Mouse (Mus musculus) CH12.LX (cell line): ENCODE measurements around the gene Mmp14. TPM values are rescaled to one million over a fixed set of nuclear protein-coding genes. Genes with fewer than 3 reads are reported as not detected.

Source experiments
- DNase-seq: peaks from one replicate; pipeline ENCODE4 v3.0.0-alpha.2; 2013; ENCODE audit errors: extremely low read depth
- H3K27ac ChIP-seq: 2 replicates; pipeline ENCODE4 v1.5.1; 2012; ENCODE audit warnings: low read depth, mild to moderate bottlenecking, control low read depth, moderate library complexity; ENCODE audit not compliant: insufficient read depth
- H3K27me3 ChIP-seq: replicated peaks from 2 replicates; pipeline ENCODE3; 2012; ENCODE audit warnings: inconsistent platforms
- H3K36me3 ChIP-seq, 2 experiments: replicated peaks in 1 of 2; 2 replicates each; pipeline versions ENCODE3 to v1.6.1; 2012; ENCODE audit warnings: inconsistent platforms in 1 of 2, low read length in 1 of 2, mild to moderate bottlenecking in 1 of 2, mixed read lengths in 1 of 2, moderate library complexity in 1 of 2; ENCODE audit not compliant: control insufficient read depth in 1 of 2, insufficient read depth in 1 of 2
- H3K4me1 ChIP-seq, 2 experiments: 2 replicates each; pipeline ENCODE4 v1.6.1; 2012; ENCODE audit warnings: inconsistent platforms in 1 of 2, moderate library complexity in 1 of 2; ENCODE audit not compliant: insufficient read depth in 2 of 2, control insufficient read depth in 1 of 2
- H3K4me2 ChIP-seq: 2 replicates; pipeline ENCODE4 v1.6.1; 2012; ENCODE audit warnings: low read depth, mild to moderate bottlenecking, control low read depth; ENCODE audit not compliant: poor library complexity, insufficient read depth, severe bottlenecking
- H3K4me3 ChIP-seq, 3 experiments: fragments of 150-350 bp in 1 of 3; sonication (generic) in 1 of 3; replicated peaks in 1 of 3; 2 replicates each; pipeline versions ENCODE3 to v1.5.1; 2011 to 2012; ENCODE audit warnings: low read depth in 2 of 3, low read length in 2 of 3, mild to moderate bottlenecking in 2 of 3, moderate library complexity in 2 of 3, control low read depth in 1 of 3, improper control_type of control experiment in 1 of 3, inconsistent platforms in 1 of 3, mixed read lengths in 1 of 3; ENCODE audit not compliant: poor library complexity in 1 of 3
- H3K79me2 ChIP-seq: replicated peaks from 2 replicates; pipeline ENCODE4 v1.6.1; 2012; ENCODE audit warnings: mild to moderate bottlenecking, moderate library complexity; ENCODE audit not compliant: control insufficient read depth, poor library complexity, insufficient read depth, severe bottlenecking; ENCODE audit errors: extremely low read depth
- H3K9ac ChIP-seq: 2 replicates; pipeline ENCODE4 v1.6.1; 2012; ENCODE audit warnings: low read depth, mild to moderate bottlenecking, control low read depth, moderate library complexity; ENCODE audit not compliant: insufficient read depth
- H3K9me3 ChIP-seq: replicated peaks from 2 replicates; pipeline ENCODE3; 2012; ENCODE audit warnings: low read length, inconsistent platforms, mixed read lengths
- CHD1 ChIP-seq: IDR thresholded peaks from 2 replicates; pipeline ENCODE4 v1.6.1; 2012; ENCODE audit warnings: low read depth, low read length, improper control_type of control experiment, inconsistent platforms
- CHD2 ChIP-seq: IDR thresholded peaks from 2 replicates; pipeline ENCODE4 v1.6.1; 2011; ENCODE audit warnings: low read length, improper control_type of control experiment
- CTCF ChIP-seq, 2 experiments: IDR thresholded peaks in 1 of 2; conservative IDR thresholded peaks in 1 of 2; 2 replicates each; pipeline ENCODE4 v1.5.1; 2011 to 2012; ENCODE audit warnings: low read depth in 2 of 2, low read length in 2 of 2, improper control_type of control experiment in 1 of 2, inconsistent platforms in 1 of 2, mild to moderate bottlenecking in 1 of 2, moderate library complexity in 1 of 2
- E2F4 ChIP-seq: IDR thresholded peaks from 2 replicates; pipeline ENCODE4 v1.6.1; 2011; ENCODE audit warnings: low read depth, low read length, improper control_type of control experiment; ENCODE audit not compliant: insufficient replicate concordance
- HCFC1 ChIP-seq: IDR thresholded peaks from 2 replicates; pipeline ENCODE4 v1.6.1; 2012; ENCODE audit warnings: low read depth, mild to moderate bottlenecking, inconsistent platforms, low read length, improper control_type of control experiment
- JUN ChIP-seq: IDR thresholded peaks from 2 replicates; pipeline ENCODE4 v1.6.1; 2011; ENCODE audit warnings: low read depth, mild to moderate bottlenecking, low read length, improper control_type of control experiment, moderate library complexity; ENCODE audit not compliant: insufficient read depth
- MAX ChIP-seq: IDR thresholded peaks from 2 replicates; pipeline ENCODE4 v1.6.1; 2011; ENCODE audit warnings: low read length, improper control_type of control experiment
- MEF2A ChIP-seq: IDR thresholded peaks from 2 replicates; pipeline ENCODE4 v1.6.1; 2014; ENCODE audit warnings: low read depth, mild to moderate bottlenecking, inconsistent platforms, low read length, improper control_type of control experiment, borderline replicate concordance
- MXI1 ChIP-seq: IDR thresholded peaks from 2 replicates; pipeline ENCODE4 v1.6.1; 2011; ENCODE audit warnings: mild to moderate bottlenecking, low read depth, low read length, improper control_type of control experiment
- MYC ChIP-seq: IDR thresholded peaks from 2 replicates; pipeline ENCODE4 v1.6.1; 2011; ENCODE audit warnings: low read depth, mild to moderate bottlenecking, improper control_type of control experiment, low read length
- NRF1 ChIP-seq: IDR thresholded peaks from 2 replicates; pipeline ENCODE4 v1.6.1; 2014; ENCODE audit warnings: low read depth, mild to moderate bottlenecking, inconsistent platforms, low read length, improper control_type of control experiment, moderate library complexity
- POLR2A ChIP-seq: IDR thresholded peaks from 2 replicates; pipeline ENCODE4 v1.6.1; 2011; ENCODE audit warnings: low read depth, mild to moderate bottlenecking, improper control_type of control experiment, low read length
- POLR2AphosphoS2 ChIP-seq: IDR thresholded peaks from 2 replicates; pipeline ENCODE4 v1.6.1; 2011; ENCODE audit warnings: low read depth, low read length, improper control_type of control experiment
- RAD21 ChIP-seq: IDR thresholded peaks from 2 replicates; pipeline ENCODE4 v1.6.1; 2011; ENCODE audit warnings: low read depth, mild to moderate bottlenecking, low read length, improper control_type of control experiment, moderate library complexity
- RCOR1 ChIP-seq: conservative IDR thresholded peaks from 2 replicates; pipeline ENCODE4 v1.6.1; 2012; ENCODE audit warnings: low read depth, mild to moderate bottlenecking, inconsistent platforms, low read length, improper control_type of control experiment
- SIN3A ChIP-seq: IDR thresholded peaks from 2 replicates; pipeline ENCODE4 v1.6.1; 2012; ENCODE audit warnings: low read length, improper control_type of control experiment, inconsistent platforms
- USF1 ChIP-seq: IDR thresholded peaks from 2 replicates; pipeline ENCODE4 v1.6.1; 2014; ENCODE audit warnings: low read depth, mild to moderate bottlenecking, inconsistent platforms, low read length, improper control_type of control experiment
- ZC3H11A ChIP-seq: IDR thresholded peaks from 2 replicates; pipeline ENCODE4 v1.6.1; 2012; ENCODE audit warnings: low read depth, mild to moderate bottlenecking, inconsistent platforms, low read length, improper control_type of control experiment
- dilution Hi-C: fragments of 300-500 bp; cut with MboI; formaldehyde crosslinking; loops from 2 replicates; pipeline ENCODE4 v1.14.3; 2020; ENCODE audit warnings: low sequenced_read_pairs; ENCODE audit not compliant: extremely low pct_unique_long_range_greater_than_20kb, extremely low pct_ligation_motif_present
- in situ Hi-C: fragments of 300-500 bp; cut with MboI; formaldehyde crosslinking; loops from 3 replicates; pipeline ENCODE4 v1.14.3; 2019; ENCODE audit warnings: low sequenced_read_pairs, low pct_ligation_motif_present, low pct_unique_long_range_greater_than_20kb, mixed read lengths
- polyA plus RNA-seq: library from polyadenylated mRNA; unstranded; fragments of >175 nt; gene quantifications from 2 replicates; pipeline ENCODE4 v1.2.1, GENCODE M21; 2012; ENCODE audit warnings: low read depth; ENCODE audit not compliant: insufficient read length
- total RNA-seq, 2 experiments: library from RNA; depleted of rRNA; stranded (reverse); fragments of 300-350 nt in 1 of 2; fragments of >200 nt in 1 of 2; gene quantifications; 2 replicates each; pipeline ENCODE4 v1.2.3; 2012 to 2014

Gene Mmp14
- total RNA-seq (2012; rRNA removed): 0.08 and 0.17 TPM in 2 replicates
- total RNA-seq (2014; rRNA removed): 0.08 and 0.11 TPM in 2 replicates
- polyA plus RNA-seq: 0.10 TPM in 1 of 2 replicates, not detected in the other

GRCm38 (mm10) chr14:54431334-54432077, at the start of gene Mmp14:
Gene Mmp14, plus strand, starts transcription at chr14:54431612.
- no peaks in the 10 kb centered on the region for H3K9me3 ChIP-seq
- no peaks in the 10 kb centered on the region for H3K27me3 ChIP-seq
- no peak for DNase-seq
- H3K4me1 ChIP-seq: peaks cover 13 to 37% of the 10 kb centered on the region in 2 experiments
- no peaks in the 10 kb centered on the region for H3K79me2 ChIP-seq
- H3K36me3 ChIP-seq: peaks cover 13 to 29% of the 10 kb centered on the region in 2 experiments
- dilution Hi-C loops (no loop called here), in situ Hi-C loops (loop anchor here (10.0 kb wide), 1 partner anchor 197 kb away; no protein-coding TSS in a partner anchor)
- H3K4me2 ChIP-seq: no peak within 1 kb of the TSS
- H3K9ac ChIP-seq: no peak within 1 kb of the TSS
- H3K4me3 ChIP-seq: no peak within 1 kb of the TSS
- no peak for TF ChIP-seq RAD21
- TF ChIP-seq NRF1: no peak
- TF ChIP-seq CHD2: no peak
- TF ChIP-seq POLR2A: no peak
- no peak for TF ChIP-seq POLR2AphosphoS2
- no peak for TF ChIP-seq ZC3H11A
- no peak for TF ChIP-seq SIN3A
- TF ChIP-seq RCOR1: no peak
- no peak within 1 kb of the TSS for H3K27ac ChIP-seq

GRCm38 (mm10) chr14:54381816-54382215, 49.6 kb upstream of the Mmp14 start:
- in situ Hi-C loops: no loop called here
- Histone ChIP-seq H3K27me3 (no peaks in the 10 kb centered on the region), H3K4me3 (no peak overlapping the region), H3K79me2 (peaks cover 25% of the 10 kb centered on the region), H3K4me1 (peaks cover 21 to 79% of the 10 kb centered on the region in 2 experiments), H3K4me2 (no peak overlapping the region), H3K27ac (no peak overlapping the region), H3K9ac (no peak overlapping the region), H3K36me3 (peaks cover 23 to 59% of the 10 kb centered on the region in 2 experiments), H3K9me3 (no peaks in the 10 kb centered on the region)
- DNase-seq: no peak
- no peak for TF ChIP-seq USF1
- no peak for TF ChIP-seq POLR2AphosphoS2
- TF ChIP-seq RAD21: no peak
- no peak for TF ChIP-seq MAX
- TF ChIP-seq MEF2A: no peak
- no peak for TF ChIP-seq JUN
- TF ChIP-seq CTCF (conservative IDR thresholded peaks at IDR 0.05 in 1 of 2, IDR thresholded peaks at IDR 0.05 in 1 of 2; ENCODE audit: low read depth in 2 of 2, low read length in 2 of 2): no peak
- no peak for TF ChIP-seq E2F4
- TF ChIP-seq HCFC1: no peak
- no peak for TF ChIP-seq POLR2A
- no peak for TF ChIP-seq MXI1
- TF ChIP-seq MYC: no peak
- no peak for TF ChIP-seq CHD1
- dilution Hi-C loops: no loop called here
